Mouse (Mus musculus) lung, postnatal 4 days (tissue): ENCODE results near the gene Gm10382.

Experiments
- DNase-seq, 2 experiments: peaks; one replicate each; pipeline ENCODE4 v3.0.0; 2021

Gene Gm10382

GRCm38 (mm10) chr5:125389131-125389578 is at the start of gene Gm10382:
Gene Gm10382, plus strand, starts transcription at chr5:125389322.
- DNase-seq: peak; percentile 93

GRCm38 (mm10) chr5:125339851-125340531 is 49.1 kb upstream of the Gm10382 start:
- DNase-seq: peak; percentile 32 to 41

- DNase-seq: peak; percentile 90 to 93
Measured at GRCm38 (mm10) chr5:125340547-125341262, 48.4 kb upstream of the Gm10382 start, which contains the start of gene Scarb1. Gene Scarb1, minus strand, starts transcription at chr5:125341094.

GRCm38 (mm10) chr5:125341459-125342090 is 47.5 kb upstream of the Gm10382 start:
- DNase-seq: no peak

GRCm38 (mm10) chr5:125344296-125344695 is 44.8 kb upstream of the Gm10382 start:
- no peak for DNase-seq

GRCm38 (mm10) chr5:125348067-125348466 is 41.1 kb upstream of the Gm10382 start:
- no peak for DNase-seq

GRCm38 (mm10) chr5:125348487-125348886 is 40.6 kb upstream of the Gm10382 start:
- peak; percentile 64 to 70 for DNase-seq

- DNase-seq: no peak
Measured at GRCm38 (mm10) chr5:125349391-125349790, 39.7 kb upstream of the Gm10382 start.

GRCm38 (mm10) chr5:125351057-125351456 is 38.1 kb upstream of the Gm10382 start:
- no peak for DNase-seq

- DNase-seq: no peak
Measured at GRCm38 (mm10) chr5:125351939-125352338, 37.2 kb upstream of the Gm10382 start.

- no peak for DNase-seq
Measured at GRCm38 (mm10) chr5:125352781-125353294, 36.3 kb upstream of the Gm10382 start.

GRCm38 (mm10) chr5:125354885-125355492 is 34.1 kb upstream of the Gm10382 start:
- no peak for DNase-seq

GRCm38 (mm10) chr5:125355650-125356049 is 33.5 kb upstream of the Gm10382 start:
- DNase-seq: no peak

- no peak for DNase-seq
Measured at GRCm38 (mm10) chr5:125357543-125358269, 31.4 kb upstream of the Gm10382 start.

- DNase-seq: peak; percentile 38 to 42
Measured at GRCm38 (mm10) chr5:125358270-125358608, 30.9 kb upstream of the Gm10382 start.

GRCm38 (mm10) chr5:125360566-125360965 is 28.6 kb upstream of the Gm10382 start:
- no peak for DNase-seq

- DNase-seq: no peak
Measured at GRCm38 (mm10) chr5:125360981-125361510, 28.1 kb upstream of the Gm10382 start.

- DNase-seq: peak; percentile 59 to 79
Measured at GRCm38 (mm10) chr5:125363894-125364293, 25.2 kb upstream of the Gm10382 start.

- DNase-seq: no peak
Measured at GRCm38 (mm10) chr5:125364851-125365429, 24.2 kb upstream of the Gm10382 start.

- no peak for DNase-seq
Measured at GRCm38 (mm10) chr5:125368156-125368555, 21.0 kb upstream of the Gm10382 start.

GRCm38 (mm10) chr5:125368568-125368967 is 20.6 kb upstream of the Gm10382 start:
- DNase-seq: peak; percentile 38 to 77
